Mouse (Mus musculus) liver, embryonic 16.5 days (tissue): ENCODE data around the gene Kremen2. TPM values are rescaled to one million over a fixed set of nuclear protein-coding genes. Genes with fewer than 3 reads are reported as not detected.

Experiments used
- ATAC-seq: fragments of 200-750 bp; cut with Nextera tagmentation; 2 replicates; pipeline ENCODE4 v1.8.0; 2017; ENCODE audit warnings: low read depth, mild to moderate bottlenecking, moderate number of reproducible peaks, moderate library complexity
- H3K27ac ChIP-seq: fragments of 300-500 bp; sonication (generic); 2 replicates; pipeline ENCODE4 v1.5.1; 2014; ENCODE audit warnings: mild to moderate bottlenecking, low read length
- H3K27me3 ChIP-seq: fragments of 300-500 bp; sonication (generic); 2 replicates; pipeline ENCODE4 v1.6.1; 2014; ENCODE audit warnings: low read depth, low read length, mixed read lengths; ENCODE audit not compliant: control insufficient read depth, insufficient read depth
- H3K36me3 ChIP-seq: fragments of 300-500 bp; sonication (generic); 2 replicates; pipeline ENCODE4 v1.6.1; 2014; ENCODE audit warnings: mild to moderate bottlenecking; ENCODE audit not compliant: control insufficient read depth, insufficient read depth
- H3K4me1 ChIP-seq: fragments of 300-500 bp; sonication (generic); 2 replicates; pipeline ENCODE4 v1.6.1; 2014; ENCODE audit warnings: low read depth, low read length, mixed read lengths; ENCODE audit not compliant: control insufficient read depth
- H3K4me2 ChIP-seq: fragments of 300-500 bp; sonication (generic); 2 replicates; pipeline ENCODE4 v1.6.1; 2014; ENCODE audit warnings: low read depth, low read length, mixed read lengths
- H3K4me3 ChIP-seq: fragments of 300-500 bp; sonication (generic); 2 replicates; pipeline ENCODE4 v1.5.1; 2014; ENCODE audit warnings: low read depth, mild to moderate bottlenecking, low read length
- H3K9ac ChIP-seq: fragments of 300-500 bp; sonication (generic); 2 replicates; pipeline ENCODE4 v1.6.1; 2014; ENCODE audit warnings: low read depth, low read length
- H3K9me3 ChIP-seq: fragments of 300-500 bp; sonication (generic); replicated peaks from 2 replicates; pipeline ENCODE4 v1.6.1; 2016; ENCODE audit warnings: low read length; ENCODE audit not compliant: control insufficient read depth
- WGBS: fragments of 180-500 bp; shearing (Covaris S2); extraction: QIAGEN DNeasy Blood & Tissue Kit; methylation state at CpG from one replicate; pipeline ENCODE4 v1.1.7; 2014; ENCODE audit not compliant: insufficient replicate concordance; 5-methylcytosine and 5-hydroxymethylcytosine counted together
- polyA plus RNA-seq: library from polyadenylated mRNA; unstranded; fragments of >200 nt; fragmentation: Nextera tagmentation; extraction: Ambion mirVana; gene quantifications from 2 replicates; pipeline ENCODE4 v1.2.1, GENCODE M21; 2015

The Kremen2 gene
- polyA plus RNA-seq, 1 experiment from 2014 or later, result not detected

GRCm38 (mm10) chr17:23770493-23770892 is 24.9 kb upstream of the Kremen2 start:
- Histone ChIP-seq H3K36me3 (no peaks in the 10 kb centered on the region), H3K4me3 (peak overlapping the region; percentile 95), H3K4me2 (peak overlapping the region; percentile 89), H3K4me1 (peaks cover 9% of the 10 kb centered on the region), H3K27me3 (no peaks in the 10 kb centered on the region), H3K9me3 (no peaks in the 10 kb centered on the region), H3K9ac (peak overlapping the region; percentile 97), H3K27ac (no peak overlapping the region; the same call in 1 of the 2 replicates)
- 33% methylated on average over 2 of the region's 2 CpGs for WGBS
- ATAC-seq, result no peak

- Histone ChIP-seq H3K9ac (no peak overlapping the region), H3K9me3 (no peaks in the 10 kb centered on the region), H3K27ac (no peak overlapping the region), H3K4me2 (no peak overlapping the region), H3K4me1 (no peaks in the 10 kb centered on the region), H3K36me3 (no peaks in the 10 kb centered on the region), H3K27me3 (no peaks in the 10 kb centered on the region), H3K4me3 (no peak overlapping the region)
- 80% methylated on average over 11 of the region's 11 CpGs for WGBS
- no peak for ATAC-seq
These were observed 17.3 kb upstream of the Kremen2 start for GRCm38 (mm10) chr17:23762976-23763375.

DNA sequence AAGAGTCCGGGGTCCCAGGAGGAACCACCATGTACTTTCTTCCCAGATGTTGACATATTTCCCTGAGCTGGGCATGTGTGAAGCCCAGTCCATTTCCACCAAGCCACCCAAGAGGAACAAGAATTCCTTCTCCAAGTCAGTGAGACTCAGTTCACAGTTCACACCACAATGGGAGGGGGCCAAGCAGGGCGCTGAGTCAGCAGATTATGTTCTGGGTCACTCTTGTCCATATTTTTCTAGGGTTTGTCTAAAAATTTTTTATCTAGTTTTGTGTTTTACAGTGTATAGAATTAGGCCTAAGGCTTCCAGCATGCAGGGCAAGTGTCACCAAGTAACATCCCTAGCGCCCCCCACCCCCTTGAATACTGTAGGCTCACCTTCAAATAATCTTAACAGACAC is 15.5 kb upstream of the Kremen2 start:
- no peak overlapping the region for H3K9ac ChIP-seq
- no peaks in the 10 kb centered on the region for H3K9me3 ChIP-seq
- no peak overlapping the region for H3K4me2 ChIP-seq
- no peaks in the 10 kb centered on the region for H3K27me3 ChIP-seq
- WGBS, result 72% methylated on average over 3 of the region's 3 CpGs
- no peak overlapping the region for H3K27ac ChIP-seq
- no peak overlapping the region for H3K4me3 ChIP-seq
- H3K4me1 ChIP-seq, result no peaks in the 10 kb centered on the region
- H3K36me3 ChIP-seq, result no peaks in the 10 kb centered on the region
- no peak for ATAC-seq

GRCm38 (mm10) chr17:23760231-23760630 is 14.6 kb upstream of the Kremen2 start:
- Histone ChIP-seq H3K4me3 (no peak overlapping the region), H3K27me3 (no peaks in the 10 kb centered on the region), H3K9me3 (no peaks in the 10 kb centered on the region), H3K36me3 (no peaks in the 10 kb centered on the region), H3K4me1 (no peaks in the 10 kb centered on the region), H3K9ac (no peak overlapping the region), H3K27ac (no peak overlapping the region), H3K4me2 (no peak overlapping the region)
- 78% methylated on average over 9 of the region's 9 CpGs for WGBS
- no peak for ATAC-seq

- no peak overlapping the region for H3K4me3 ChIP-seq
- no peaks in the 10 kb centered on the region for H3K9me3 ChIP-seq
- H3K27ac ChIP-seq, result no peak overlapping the region
- no peaks in the 10 kb centered on the region for H3K27me3 ChIP-seq
- WGBS, result 78% methylated on average over 8 of the region's 8 CpGs
- no peak overlapping the region for H3K4me2 ChIP-seq
- no peaks in the 10 kb centered on the region for H3K4me1 ChIP-seq
- H3K36me3 ChIP-seq, result no peaks in the 10 kb centered on the region
- ATAC-seq, result no peak
- H3K9ac ChIP-seq, result no peak overlapping the region
These were observed 13.2 kb upstream of the Kremen2 start for GRCm38 (mm10) chr17:23758801-23759200.

- no peak overlapping the region for H3K4me3 ChIP-seq
- no peak overlapping the region for H3K4me2 ChIP-seq
- no peaks in the 10 kb centered on the region for H3K9me3 ChIP-seq
- 80% methylated on average over 9 of the region's 9 CpGs for WGBS
- H3K27me3 ChIP-seq, result no peaks in the 10 kb centered on the region
- no peak for ATAC-seq
- H3K4me1 ChIP-seq, result no peaks in the 10 kb centered on the region
- H3K9ac ChIP-seq, result no peak overlapping the region
- H3K27ac ChIP-seq, result no peak overlapping the region
- H3K36me3 ChIP-seq, result no peaks in the 10 kb centered on the region
These were observed 11.9 kb upstream of the Kremen2 start for GRCm38 (mm10) chr17:23757581-23757980.

GRCm38 (mm10) chr17:23755689-23756088 is 10.1 kb upstream of the Kremen2 start:
- 68% methylated on average over 13 of the region's 13 CpGs for WGBS
- no peak overlapping the region for H3K27ac ChIP-seq

GRCm38 (mm10) chr17:23749400-23750191 is 4.0 kb upstream of the Kremen2 start:
- Histone ChIP-seq H3K9ac (peak overlapping the region; percentile 40; the same call in 1 of the 2 replicates), H3K9me3 (no peaks in the 10 kb centered on the region), H3K36me3 (no peaks in the 10 kb centered on the region), H3K4me3 (peak overlapping the region; percentile 47), H3K4me2 (peak overlapping the region; percentile 50), H3K4me1 (peaks cover 9% of the 10 kb centered on the region; the same call in 1 of the 2 replicates), H3K27me3 (peaks cover 34% of the 10 kb centered on the region), H3K27ac (no peak overlapping the region)
- ATAC-seq, result no peak
- 61% methylated on average over 11 of the region's 11 CpGs for WGBS

More at GRCm38 (mm10) chr17:23755689-23756088, 10.1 kb upstream of the Kremen2 start:
- no peak overlapping the region for H3K9ac ChIP-seq
- peak; percentile 47 for ATAC-seq
- no peak overlapping the region for H3K4me3 ChIP-seq
- H3K27me3 ChIP-seq, result no peaks in the 10 kb centered on the region
- no peaks in the 10 kb centered on the region for H3K9me3 ChIP-seq
- no peaks in the 10 kb centered on the region for H3K36me3 ChIP-seq
- H3K4me2 ChIP-seq, result no peak overlapping the region
- H3K4me1 ChIP-seq, result no peaks in the 10 kb centered on the region

GRCm38 (mm10) chr17:23748631-23749391 is 3.2 kb upstream of the Kremen2 start:
- H3K9ac ChIP-seq, result peak overlapping the region; percentile 40
- peaks cover 41% of the 10 kb centered on the region for H3K27me3 ChIP-seq
- no peaks in the 10 kb centered on the region for H3K36me3 ChIP-seq
- no peak overlapping the region for H3K27ac ChIP-seq
- H3K9me3 ChIP-seq, result no peaks in the 10 kb centered on the region
- H3K4me3 ChIP-seq, result peak overlapping the region; percentile 47
- no peak for ATAC-seq
- WGBS, result 23% methylated on average over 10 of the region's 10 CpGs
- H3K4me1 ChIP-seq, result peaks cover 9% of the 10 kb centered on the region; the same call in 1 of the 2 replicates
- H3K4me2 ChIP-seq, result peak overlapping the region; percentile 50
